In genomic region chr12:76573381-76573780, GRCm38 (mm10) we compare ENCODE assay signal across 12 mouse cellular contexts.
"Had no signal": no experiment of that assay in that cellular context is flagged by ENCODE, and none has a peak within 500 bp of the region (broad histone marks: within the 10 kb centered on the region; RNA-seq: fewer than 3 reads in every experiment).

No protein-coding gene starts in this region.

- H3K4me2 ChIP-seq: liver, embryonic 11.5 days; liver, embryonic 15.5 days; midbrain, embryonic 12.5 days; stomach, embryonic 15.5 days had no signal

- ATAC-seq: inflammation-experienced regulatory T-cells, adult 6 months; lung, postnatal 0 days had no signal

- H3K9me3 ChIP-seq: limb, embryonic 10.5 days; liver, embryonic 15.5 days; midbrain, embryonic 12.5 days; stomach, embryonic 15.5 days had no signal

- H3K9ac ChIP-seq: liver, embryonic 15.5 days; midbrain, embryonic 12.5 days; stomach, embryonic 15.5 days had no signal

- H3K4me3 ChIP-seq: limb, embryonic 10.5 days; liver, embryonic 15.5 days; midbrain, embryonic 12.5 days; stomach, embryonic 15.5 days had no signal

- H3K27me3 ChIP-seq: midbrain, embryonic 12.5 days; stomach, embryonic 15.5 days had no signal

- H3K27ac ChIP-seq: limb, embryonic 10.5 days; liver, embryonic 15.5 days; midbrain, embryonic 12.5 days; stomach, embryonic 15.5 days had no signal

- DNase-seq: lung, adult 2 months; lung, postnatal 36 days; right cerebral cortex, postnatal 14 days; thymus, adult 2 months; thymus, postnatal 25 days had no signal

- H3K4me1 ChIP-seq: midbrain, embryonic 12.5 days; stomach, embryonic 15.5 days had no signal

- H3K36me3 ChIP-seq: midbrain, embryonic 12.5 days had no signal
